Mouse (Mus musculus): ENCODE measurements around the gene Kcnh6.

DNA sequence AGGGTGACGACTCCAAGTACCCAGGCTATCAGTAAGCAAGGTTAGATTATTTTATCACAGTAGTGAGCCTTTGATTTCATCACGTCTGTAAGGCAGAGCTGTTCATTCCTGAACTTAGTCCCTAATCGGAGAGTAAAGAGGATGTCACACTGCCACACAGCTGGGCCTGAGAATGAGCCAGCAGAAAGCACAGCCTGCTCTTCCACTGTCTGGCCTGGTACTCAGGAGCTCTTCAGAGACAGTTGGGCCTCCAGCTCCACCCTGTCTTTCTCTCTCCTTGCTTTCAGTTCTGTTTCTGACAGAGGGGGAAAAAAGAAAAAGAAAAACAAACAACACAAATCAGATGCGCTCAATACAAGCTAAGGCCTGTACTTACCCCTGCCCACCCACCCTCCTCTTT is 41.6 kb upstream of the Kcnh6 start:
- TF ChIP-seq POLR2A (IDR thresholded peaks at IDR 0.05; ENCODE audit: insufficient read depth, low read depth, low read length) (no peak), CTCF (IDR thresholded peaks at IDR 0.05; ENCODE audit: insufficient read depth, low read depth, low read length) (no peak)

Data from olfactory bulb, adult 2 months (tissue).